Mouse (Mus musculus) urinary bladder, postnatal 10 days (tissue): ENCODE data around the gene Ovca2.
"Not testable (repeated sequence)": the region's sequence is repeated elsewhere in the genome, so short reads cannot be mapped to it uniquely, and the experiment has no call there.

Source experiments
- DNase-seq: peaks from one replicate; pipeline ENCODE4 v3.0.0; 2022; ENCODE audit warnings: low spot score

Ovca2 gene

DNA sequence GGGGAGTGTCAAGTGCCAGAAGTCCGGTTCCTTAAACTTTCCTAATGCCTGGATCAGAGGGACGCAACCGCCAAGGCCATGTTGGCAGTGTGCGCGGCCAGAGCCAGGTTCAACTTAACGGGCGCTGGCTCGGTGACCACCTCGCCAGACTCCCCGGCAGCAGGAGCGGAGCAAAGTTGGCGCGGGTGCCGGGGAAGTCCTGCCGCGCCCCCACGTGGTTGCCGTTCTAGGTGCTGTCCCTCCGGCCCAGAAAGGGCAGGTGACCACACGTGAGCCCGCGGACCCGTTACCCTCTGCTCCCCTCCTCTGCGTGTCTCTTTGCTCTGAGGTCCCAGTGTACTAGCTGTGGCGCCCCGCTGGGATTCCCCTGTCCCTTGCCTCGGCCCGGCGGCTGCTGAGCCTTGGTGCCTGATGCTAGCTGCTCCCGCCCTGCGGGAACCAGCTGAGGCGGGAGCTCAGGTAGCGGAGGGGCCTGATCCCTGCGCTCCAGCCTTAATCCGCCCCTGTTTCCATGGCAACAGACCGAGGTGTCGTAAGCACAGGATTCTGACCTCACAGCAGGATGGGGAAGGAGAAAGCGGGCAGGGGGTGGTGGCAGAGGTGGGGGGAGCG, 16.3 kb upstream of the Ovca2 start:
- DNase-seq, result no peak

DNA sequence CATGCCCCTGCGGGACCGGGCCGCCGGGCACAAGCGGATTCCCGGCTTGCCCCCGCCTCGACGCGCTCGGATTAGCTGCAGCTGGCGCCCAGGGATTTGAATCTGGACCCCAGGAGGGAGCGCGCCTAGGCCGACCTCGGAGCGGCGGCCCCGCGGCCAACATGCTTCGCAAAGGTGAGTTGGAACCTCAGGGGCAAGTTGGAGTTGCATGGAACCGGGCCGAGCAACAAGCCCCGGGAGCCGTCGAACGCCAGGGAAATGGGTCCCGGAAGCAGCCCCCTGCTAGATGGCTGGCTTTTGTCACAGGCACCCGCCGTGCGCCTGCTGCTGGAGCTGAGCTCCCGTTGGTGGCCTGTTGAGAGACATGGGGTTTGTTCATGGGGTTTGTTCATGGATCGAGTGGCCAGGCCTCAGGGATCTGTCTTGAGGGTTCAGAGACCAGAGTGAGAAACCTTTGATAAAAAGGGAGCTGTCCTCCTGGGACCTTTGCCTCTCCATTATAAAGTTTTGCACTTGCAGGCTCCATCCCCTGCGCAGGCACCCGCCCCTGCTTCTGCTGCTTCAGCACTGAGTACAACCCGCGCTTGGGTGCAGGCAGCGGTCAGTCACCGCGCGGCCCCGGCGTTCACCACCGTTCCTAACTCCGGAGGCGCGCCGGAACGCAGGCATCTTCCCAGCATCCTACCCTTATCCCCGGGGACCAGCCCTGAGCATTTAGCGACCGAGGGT, 15.7 kb upstream of the Ovca2 start:
- DNase-seq, result no peak

DNA sequence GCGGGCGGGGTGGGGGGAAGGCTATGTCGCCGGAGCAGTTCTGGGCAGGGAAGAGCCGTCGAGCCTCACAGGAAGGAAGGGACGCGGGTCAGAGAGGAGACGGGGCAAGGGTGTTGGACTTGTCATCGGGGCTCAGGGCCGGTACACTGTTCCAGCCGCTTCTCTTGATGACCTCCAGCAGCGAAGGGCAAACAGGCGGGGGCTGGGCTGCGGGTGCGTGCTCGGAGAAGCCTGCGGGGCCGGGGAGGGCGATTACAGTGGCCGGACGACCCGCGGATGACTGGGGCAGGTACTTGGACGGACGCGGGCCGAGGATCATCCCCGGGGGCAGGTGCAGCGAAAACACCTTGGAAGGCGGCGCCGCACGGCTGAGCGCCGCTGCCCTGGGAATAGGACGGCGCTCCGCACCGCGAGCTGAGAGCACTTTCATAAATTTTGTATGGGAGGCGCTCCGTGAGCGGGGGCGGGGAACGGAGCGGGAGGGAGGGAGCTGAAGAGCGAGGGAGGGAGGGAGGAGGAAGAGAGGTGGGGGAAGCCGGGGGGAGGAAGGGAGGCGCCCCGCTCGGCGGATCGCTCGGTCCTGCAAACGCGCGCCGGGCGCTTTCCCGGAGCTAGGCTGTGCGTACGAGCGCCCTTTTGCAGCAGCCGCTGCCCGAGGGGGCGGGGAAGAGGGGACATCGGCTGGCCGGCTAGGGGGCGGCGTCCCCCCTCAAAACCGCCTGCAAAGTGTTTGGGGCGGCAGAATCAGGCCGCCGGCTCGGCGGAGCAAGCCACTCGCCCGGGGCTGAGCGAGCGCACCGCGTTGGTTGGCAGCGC, 14.8 kb upstream of the Ovca2 start, which contains the start of gene Rtn4rl1:
TSS of gene Rtn4rl1 (plus strand) at position 528 of the 816 bp plus-strand sequence.
- DNase-seq, result peak; percentile 46

DNA sequence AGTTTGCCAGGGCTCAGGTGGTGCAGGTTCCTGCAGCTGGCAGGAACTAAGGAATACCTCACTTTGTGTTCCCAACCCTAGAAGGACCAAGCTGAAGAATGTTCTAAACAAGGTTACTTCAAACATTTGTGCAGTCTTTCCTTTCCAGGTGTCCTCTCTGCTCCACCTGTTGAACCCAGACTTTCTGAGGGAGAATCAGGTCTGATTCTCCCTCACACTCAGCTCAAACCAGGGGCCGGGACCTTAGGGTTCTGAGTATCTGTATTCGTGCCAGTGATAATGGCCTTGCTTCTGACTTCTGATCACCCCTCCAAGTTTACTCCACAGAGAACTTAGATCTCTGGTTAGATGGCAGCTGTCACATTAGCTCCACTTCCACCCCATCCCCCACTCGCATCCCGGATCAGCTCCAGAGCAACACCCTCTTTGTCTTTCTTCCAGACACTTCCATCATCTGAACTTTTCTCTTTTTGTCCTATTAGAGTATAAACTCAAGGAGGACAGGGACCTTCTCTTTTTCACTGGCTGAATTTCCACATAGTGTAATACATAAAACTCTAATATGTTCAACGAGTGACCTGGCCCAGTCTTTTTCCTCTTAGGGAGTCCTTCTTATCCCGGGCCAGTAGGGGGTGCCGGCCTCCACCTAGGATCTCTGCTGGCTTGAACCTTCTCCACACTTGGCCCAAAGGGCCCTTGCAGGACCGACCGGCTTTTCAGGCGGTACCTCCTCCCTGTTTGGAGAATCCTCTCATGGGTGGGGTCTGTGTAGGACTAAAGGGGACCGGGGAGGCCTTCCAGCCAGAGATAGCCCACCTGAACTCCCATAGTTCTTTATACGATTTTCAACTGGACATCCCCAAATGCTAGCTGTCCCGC, 13.9 kb upstream of the Ovca2 start:
- DNase-seq, result peak; percentile 47

DNA sequence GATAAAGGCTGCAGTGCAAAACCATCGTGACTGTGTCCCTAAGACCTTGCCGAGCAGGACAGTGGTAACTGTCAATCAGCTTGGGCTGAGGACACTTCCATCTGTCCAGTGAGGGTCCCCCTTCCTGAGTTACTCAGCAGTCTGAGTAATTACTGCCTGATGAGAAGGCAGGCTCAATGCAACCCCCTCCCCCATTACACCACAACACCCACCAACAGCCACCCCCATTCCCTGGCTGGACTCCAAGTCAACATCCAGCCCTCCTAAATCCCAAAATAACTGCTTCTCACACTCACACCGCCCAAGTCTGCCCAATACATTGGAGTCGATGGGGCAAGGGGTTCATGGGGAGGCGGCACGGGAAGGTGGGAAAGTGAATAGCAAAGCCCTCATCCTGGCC, 13.2 kb upstream of the Ovca2 start:
- no peak for DNase-seq

DNA sequence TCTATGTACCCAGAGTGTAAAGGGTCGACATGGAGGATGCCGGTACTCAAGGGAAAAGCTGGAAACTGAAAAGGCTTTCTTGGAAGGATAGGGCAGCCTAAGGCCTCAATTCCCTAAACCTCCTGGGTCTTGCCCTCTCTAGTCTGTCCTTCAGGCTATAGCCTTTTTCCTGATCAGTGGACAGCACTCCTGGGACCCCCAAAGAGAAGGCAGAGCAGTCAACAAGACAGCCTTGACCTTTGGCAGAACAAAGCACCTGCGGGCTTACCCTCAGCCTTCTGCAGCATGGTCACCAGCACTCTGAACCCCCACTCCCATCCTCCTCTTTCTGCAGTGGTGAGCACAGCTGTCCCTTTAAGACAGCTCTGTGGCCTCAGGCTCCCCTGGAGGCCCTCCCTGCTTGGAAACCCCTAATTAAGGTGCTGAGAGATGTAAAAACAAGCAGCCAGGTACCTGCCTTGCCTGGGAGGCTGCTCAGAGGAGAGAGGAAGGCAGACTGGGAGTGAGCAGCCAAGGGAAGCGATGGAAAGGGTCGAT, 12.3 kb upstream of the Ovca2 start, which contains the start of gene Dph1:
TSS of gene Dph1 (minus strand) at position 337 of the 537 bp plus-strand sequence.
- DNase-seq, result no peak

DNA sequence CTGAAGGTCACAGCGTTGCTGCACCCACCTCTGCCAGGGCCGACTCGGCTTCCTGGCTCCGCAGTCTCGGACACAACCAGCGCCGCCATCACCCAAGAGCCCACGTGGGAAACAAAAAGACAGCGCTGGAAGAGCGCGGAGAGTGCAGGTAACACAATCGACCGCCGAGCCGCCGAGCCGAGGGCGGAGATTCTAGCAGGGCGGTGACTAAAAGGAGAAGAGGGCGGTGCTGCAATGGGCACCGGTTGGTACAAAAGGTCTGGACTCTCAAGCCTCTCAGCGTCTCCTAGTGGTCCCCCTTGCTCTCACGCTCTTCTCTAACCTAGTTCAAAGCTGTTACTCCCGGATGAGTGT, 11.7 kb upstream of the Ovca2 start:
- no peak for DNase-seq

DNA sequence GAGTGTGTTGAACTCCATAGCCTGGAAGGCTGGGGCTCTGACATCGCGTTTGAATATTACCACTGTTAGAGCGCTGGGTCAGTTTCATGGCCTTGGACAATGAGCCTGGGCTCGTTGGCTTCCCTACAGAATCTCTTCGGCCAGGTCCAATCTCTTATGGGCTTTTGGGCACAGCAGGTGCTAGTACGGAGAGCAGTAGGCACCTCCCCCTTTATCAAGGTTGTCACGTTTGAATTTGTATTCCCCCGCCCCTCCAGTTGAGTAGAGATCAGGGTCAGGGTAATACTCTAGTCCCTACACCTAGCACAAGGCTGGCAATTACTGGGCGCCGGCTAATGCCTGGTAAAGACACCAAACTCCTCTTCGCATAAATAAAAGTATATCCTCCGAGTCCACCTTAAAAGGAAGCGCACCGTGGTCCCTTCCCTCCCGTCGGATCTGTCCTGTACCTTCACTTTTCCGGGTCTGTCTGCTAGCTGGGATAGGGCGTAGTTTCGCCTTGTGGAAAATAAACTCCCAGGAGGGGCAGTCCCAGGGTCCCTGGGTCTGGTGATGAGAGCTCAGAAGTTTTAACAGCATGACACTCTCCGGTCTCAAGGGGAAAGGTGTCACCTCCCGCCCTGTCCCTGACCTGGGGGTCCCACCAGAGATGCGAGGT, 11.2 kb upstream of the Ovca2 start:
- DNase-seq, result no peak

DNA sequence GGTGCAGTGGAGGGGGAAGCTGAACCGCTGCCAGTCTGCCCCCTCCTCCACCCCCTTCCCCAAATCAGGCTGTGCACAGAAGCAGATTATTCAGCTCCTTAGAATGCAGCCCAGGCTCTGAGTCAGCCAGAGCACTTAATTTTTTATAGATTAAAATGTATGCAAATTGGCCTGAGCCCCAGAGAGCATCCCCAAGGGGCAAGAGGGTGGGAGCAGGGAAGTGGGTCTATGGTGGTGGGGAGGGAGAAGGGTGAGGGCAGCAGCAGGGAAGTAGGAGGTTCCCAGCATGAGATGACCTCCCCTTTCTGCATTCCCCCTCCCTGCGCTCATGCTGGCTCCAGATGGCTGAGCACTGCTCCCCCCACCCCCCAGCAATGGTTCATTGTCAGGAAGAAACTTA, 6.4 kb upstream of the Ovca2 start:
- no peak for DNase-seq

DNA sequence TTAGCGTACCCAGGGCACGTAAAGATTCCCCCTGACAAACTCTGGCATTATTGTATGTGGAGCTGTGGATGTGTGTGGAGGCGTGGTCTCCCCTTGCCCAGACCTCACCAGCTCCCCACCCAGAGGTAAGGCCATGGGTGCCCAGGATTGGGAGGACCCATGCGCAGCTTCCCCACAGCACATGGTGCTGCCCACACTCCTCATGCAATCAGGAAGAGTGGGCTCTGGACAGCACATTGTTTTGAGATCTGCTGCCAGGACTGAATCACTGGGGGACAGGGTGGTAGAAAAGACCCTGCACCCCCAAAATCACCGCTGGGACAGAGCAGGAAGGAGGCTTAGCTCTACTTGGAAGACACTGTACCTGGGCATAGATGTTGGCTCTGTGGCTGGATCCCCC, 5.9 kb upstream of the Ovca2 start:
- no peak for DNase-seq

DNA sequence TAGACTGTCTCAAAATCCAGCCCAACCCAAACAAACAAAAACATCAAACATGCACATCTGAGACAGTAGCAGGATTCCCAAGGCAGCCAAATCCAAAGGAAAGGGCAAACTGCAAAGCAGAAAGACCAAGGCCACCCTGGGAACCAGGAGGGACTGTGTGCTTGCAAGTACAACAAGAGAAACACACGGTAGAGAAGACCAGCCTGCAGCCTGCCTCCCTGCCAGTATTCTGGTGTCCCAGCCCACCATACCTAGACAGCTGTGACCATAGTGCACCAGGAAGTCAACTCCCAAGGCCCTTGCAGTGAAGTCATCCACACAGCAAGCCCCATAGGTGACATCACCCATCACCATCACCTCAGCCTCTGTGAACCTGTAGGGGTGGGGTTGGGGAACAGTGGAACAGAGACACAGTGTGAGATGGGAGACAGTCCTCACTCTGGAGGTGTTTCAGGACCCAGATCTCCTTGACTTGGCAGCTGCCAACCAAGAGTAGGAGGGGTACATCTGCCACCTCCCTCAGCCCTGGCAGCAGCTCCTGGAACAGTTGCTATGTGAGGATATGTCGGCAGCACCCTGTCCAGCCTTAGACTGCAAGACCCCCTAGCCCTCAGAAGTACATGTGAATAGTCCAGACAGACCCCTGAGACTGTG, 5.4 kb upstream of the Ovca2 start:
- no peak for DNase-seq

DNA sequence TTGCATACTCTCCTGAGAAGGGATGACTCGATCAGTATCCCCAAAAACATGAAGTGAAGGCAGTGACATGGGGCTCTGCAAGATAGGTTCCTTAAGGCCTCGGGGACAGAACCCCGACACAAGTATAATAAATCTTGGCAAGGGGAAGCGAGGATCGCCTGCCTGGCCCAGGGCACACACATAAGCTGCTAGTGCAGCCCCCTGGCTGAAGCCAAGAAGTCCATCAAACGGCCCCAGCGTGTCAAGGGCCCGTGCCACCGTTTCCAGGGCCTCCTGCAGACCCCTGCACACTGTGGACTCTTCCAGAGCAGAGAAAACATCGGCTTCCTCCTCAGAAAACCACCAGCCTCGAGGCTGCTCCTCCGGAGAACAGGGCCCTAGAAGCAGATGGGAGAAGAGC, 624 bp downstream of the Ovca2 start:
- no peak for DNase-seq

DNA sequence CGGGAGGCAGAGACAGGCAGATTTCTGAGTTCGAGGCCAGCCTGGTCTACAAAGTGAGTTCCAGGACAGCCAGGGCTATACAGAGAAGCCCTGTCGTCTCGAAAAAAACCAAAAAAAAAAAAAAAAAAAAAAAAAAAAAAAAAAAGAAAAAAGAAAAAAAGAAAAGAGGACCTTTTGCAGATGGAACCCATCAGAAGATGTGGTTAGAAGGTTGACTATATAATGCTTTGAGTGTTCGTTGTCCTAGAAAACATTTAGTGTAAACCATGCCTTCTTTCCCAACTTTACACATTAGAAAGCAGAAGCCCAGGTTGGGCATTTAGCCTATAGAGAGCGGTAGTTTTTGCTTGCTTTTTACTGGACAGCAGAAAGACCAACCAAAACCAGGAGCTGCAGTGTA, 4.1 kb downstream of the Ovca2 start:
- not testable (repeated sequence) for DNase-seq

DNA sequence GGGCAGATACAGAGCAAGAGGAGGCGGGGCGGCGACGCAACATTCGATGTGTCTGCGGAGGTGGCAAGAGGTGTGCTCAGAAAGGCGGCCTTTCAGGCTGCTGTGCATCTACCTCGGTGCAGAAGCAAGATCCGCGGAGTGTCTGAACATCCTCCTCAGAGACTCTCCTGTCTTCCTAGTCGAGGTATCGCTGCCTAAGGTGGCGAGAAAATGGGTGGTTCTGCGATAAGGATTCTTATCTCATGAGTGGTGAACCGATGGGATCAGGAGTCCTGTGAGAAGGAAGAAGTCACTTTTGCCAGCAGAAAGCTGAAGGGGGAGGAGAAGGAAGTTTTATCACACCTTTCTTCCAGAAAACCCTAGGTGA, 4.9 kb downstream of the Ovca2 start:
- DNase-seq, result no peak

DNA sequence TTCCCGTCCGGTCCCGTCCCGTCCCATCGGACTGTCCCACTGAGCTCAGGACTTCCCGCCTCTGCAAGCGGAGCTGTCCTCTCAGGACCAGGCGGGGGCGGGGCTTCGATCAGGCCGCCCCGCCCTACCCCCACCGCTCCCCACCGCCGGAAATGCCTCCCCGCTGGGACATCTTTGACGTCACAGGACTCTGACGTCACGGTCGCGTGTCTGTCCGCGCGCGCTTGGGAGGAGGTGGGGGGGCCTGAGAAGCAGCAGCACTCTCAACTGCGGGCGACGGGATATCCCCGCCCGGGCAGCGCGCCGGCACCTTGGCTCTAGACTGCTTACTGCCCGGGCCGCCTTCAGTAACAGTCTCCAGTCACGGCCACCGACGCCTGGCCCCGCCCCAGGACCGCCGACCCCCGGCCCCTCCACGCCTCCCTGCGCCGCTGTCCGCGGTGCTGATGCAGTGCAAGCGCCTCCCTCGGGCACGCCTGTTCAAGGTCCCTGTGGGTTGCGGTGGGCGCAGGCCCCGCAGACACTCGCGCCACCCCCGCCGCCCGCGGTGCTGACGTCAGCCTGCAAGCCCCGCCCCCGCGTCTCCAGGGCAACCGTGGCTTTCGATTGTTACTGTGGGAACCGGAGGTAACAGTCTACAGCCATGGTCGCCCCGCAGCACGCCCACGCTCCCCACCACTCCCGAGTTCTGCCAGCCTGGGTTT, 5.4 kb downstream of the Ovca2 start:
- DNase-seq, result peak; percentile 64

DNA sequence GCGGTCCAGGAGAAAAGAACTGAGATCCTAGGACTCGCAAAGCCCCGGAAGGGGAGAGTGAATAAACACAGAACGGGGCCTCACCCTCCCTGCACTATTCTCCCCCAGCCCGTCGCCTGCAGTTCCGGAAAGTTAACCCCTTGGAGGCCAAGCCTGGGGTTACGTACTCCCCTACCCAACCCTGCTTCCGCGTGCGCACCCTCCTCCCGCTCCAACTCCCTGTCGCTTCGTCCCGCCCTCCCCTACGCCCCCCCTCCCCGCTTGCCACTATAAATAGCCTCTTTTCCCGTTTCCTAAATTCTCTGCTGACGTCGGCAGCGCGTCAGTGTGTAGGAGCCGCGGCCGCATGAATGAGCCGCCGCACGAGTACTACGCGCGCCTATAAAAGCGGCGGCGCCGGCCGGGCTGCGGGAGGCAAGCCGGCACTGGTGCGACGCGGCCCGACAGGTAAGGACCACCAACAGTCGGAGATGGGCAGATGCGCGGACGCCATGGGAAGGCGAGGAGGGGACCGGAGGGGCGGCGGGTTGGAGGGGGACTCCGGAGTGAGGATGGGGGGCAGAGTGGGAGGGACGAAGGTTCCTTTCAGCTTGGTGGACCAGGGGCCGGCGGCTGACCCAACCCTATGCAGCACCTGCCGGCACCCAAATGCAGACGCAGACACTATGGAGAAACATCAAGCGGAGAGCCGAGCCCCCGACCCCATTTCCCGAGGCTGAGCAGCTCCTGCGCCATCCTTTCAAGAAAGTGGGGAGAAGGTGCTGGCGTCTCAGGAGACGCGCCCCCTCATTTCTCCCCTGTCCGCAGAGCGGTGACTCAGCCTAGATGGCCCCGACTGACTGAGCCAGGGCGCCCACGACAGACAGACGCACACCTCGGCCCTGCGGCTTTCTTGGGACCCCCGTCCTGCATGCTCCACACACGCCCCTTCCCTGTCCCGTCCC, 6.2 kb downstream of the Ovca2 start:
- no peak for DNase-seq

DNA sequence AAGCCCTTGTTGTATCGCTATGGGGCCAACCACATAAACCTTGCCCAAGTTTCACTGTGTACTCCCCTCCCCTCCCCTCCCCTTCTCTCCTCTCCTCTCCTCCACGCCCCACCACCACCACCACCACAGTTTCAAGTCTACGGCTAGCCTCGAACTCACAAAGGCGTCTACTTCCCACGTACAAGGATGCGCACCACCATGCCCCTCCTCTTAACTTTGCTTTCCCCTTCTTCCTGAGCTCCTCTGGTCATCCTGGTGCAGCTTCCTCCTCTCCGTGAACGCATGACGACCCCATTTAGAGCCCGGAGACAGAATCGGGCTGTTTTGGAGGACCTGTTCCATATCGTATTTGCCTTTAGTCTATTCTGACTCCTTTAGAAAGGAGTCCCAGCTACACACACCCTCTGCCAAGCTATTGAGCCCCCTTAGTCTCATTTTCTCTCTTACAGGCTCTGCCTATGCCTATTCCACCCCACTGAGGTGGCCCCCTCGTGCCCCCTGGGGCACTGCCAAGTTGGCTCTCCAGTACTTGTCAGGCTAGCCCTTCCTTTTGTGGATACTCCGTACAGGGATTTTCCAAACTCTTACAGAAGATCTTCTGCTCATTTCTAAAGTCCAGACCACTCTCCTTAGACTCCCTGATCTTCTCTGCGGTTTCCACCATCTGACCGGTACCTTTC, 7.3 kb downstream of the Ovca2 start:
- no peak for DNase-seq

DNA sequence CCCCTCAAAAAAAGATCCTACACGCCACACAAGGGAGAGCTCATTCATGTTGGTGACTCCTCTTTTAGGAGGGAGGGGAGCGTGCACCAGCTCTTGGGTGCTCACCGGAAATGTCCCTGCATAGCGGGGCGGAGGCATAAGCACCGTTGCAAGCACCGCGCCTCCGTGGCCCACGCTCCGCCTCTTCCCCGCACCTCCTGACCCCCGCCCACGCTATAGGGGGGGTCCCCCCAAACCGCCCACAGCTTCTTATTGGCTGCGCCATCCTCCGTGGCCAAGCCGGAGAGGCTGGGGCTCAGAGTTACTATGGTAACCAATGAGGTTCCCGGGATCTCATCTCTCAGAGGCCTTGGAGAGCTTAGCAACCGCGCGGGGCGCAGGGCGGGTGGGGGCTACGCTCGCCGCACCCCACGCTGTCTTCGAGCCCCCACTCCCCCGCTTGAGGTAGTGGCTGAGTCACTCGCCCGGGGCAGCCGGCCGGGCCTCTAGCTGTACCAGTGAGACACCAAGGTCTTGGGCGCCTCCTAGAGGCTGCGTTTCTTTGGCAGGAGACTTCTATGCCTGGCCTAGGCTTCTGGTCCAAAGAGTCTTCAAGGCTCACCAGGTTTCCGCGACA, 8.4 kb downstream of the Ovca2 start:
- peak; percentile 84 for DNase-seq
